Mouse (Mus musculus): ENCODE measurements around the gene Ccer1. TPM values are rescaled to one million over a fixed set of nuclear protein-coding genes. Genes with fewer than 3 reads are reported as not detected.

The Ccer1 gene
- not detected in 2 replicates for polyA plus RNA-seq (2015; fragmentation: Nextera tagmentation; extraction: Ambion mirVana)

DNA sequence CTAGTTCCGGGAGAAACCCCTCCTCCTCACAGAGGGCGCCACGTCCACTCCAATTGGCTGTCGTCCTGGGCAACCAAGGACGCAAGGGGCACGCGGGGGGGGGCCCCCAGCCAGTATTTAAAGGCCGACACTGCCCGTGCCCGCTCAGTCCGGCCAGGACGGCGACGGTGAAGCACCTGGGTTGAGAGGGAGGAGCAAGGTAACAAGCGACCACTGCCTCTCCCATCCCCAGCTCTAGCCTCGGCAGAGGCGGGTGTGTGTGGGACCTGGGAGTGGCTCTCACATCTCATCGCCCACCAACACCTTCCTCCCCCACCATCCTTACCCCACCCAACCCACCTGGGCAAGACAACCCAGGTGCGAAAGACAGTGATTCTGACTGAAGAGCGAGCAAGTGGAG lies at the start of gene Ccer1:
Gene Ccer1, plus strand, starts transcription at position 147 of the 400 bp plus-strand sequence.
- Histone ChIP-seq H3K27me3 (ENCODE audit: control insufficient read depth, insufficient read depth, low read depth, low read length) (no peaks in the 10 kb centered on the region), H3K27ac (ENCODE audit: low read length) (no peak within 1 kb of the TSS), H3K36me3 (ENCODE audit: control insufficient read depth, insufficient read depth, low read length) (no peaks in the 10 kb centered on the region), H3K4me1 (ENCODE audit: control insufficient read depth, insufficient read depth, low read length) (no peaks in the 10 kb centered on the region), H3K9ac (ENCODE audit: low read depth, low read length) (no peak within 1 kb of the TSS), H3K9me3 (replicated peaks; ENCODE audit: control insufficient read depth, low read length, poor library complexity, severe bottlenecking) (no peaks in the 10 kb centered on the region), H3K4me2 (ENCODE audit: low read length) (no peak within 1 kb of the TSS), H3K4me3 (ENCODE audit: low read depth, low read length) (no peak within 1 kb of the TSS)
- no peak; the same call in 1 of the 2 replicates for ATAC-seq
- 78% methylated on average over 20 of the region's 20 CpGs for WGBS

- Histone ChIP-seq H3K4me3 (ENCODE audit: low read depth, low read length) (no peak within 1 kb of the TSS), H3K27ac (ENCODE audit: low read length) (no peak within 1 kb of the TSS), H3K9ac (ENCODE audit: low read depth, low read length) (no peak within 1 kb of the TSS), H3K4me1 (ENCODE audit: control insufficient read depth, insufficient read depth, low read length) (no peaks in the 10 kb centered on the region), H3K36me3 (ENCODE audit: control insufficient read depth, insufficient read depth, low read length) (no peaks in the 10 kb centered on the region), H3K9me3 (replicated peaks; ENCODE audit: control insufficient read depth, low read length, poor library complexity, severe bottlenecking) (no peaks in the 10 kb centered on the region), H3K4me2 (ENCODE audit: low read length) (no peak within 1 kb of the TSS), H3K27me3 (ENCODE audit: control insufficient read depth, insufficient read depth, low read depth, low read length) (no peaks in the 10 kb centered on the region)
- 93% methylated on average over 2 of the region's 2 CpGs for WGBS
- ATAC-seq: no peak
Observed at GRCm38 (mm10) chr10:97643768-97644167, 49.1 kb upstream of the Ccer1 start, which contains the start of gene Epyc. TSS of gene Epyc (plus strand) at chr10:97644068.

GRCm38 (mm10) chr10:97650334-97650733 lies 42.5 kb upstream of the Ccer1 start:
- no peak overlapping the region for H3K4me3 ChIP-seq (ENCODE audit: low read depth, low read length)
- no peaks in the 10 kb centered on the region for H3K9me3 ChIP-seq (replicated peaks; ENCODE audit: control insufficient read depth, low read length, poor library complexity, severe bottlenecking)
- H3K36me3 ChIP-seq (ENCODE audit: control insufficient read depth, insufficient read depth, low read length): no peaks in the 10 kb centered on the region
- 73% methylated on average over 2 of the region's 2 CpGs for WGBS
- no peak overlapping the region for H3K27ac ChIP-seq (ENCODE audit: low read length)
- H3K27me3 ChIP-seq (ENCODE audit: control insufficient read depth, insufficient read depth, low read depth, low read length): no peaks in the 10 kb centered on the region
- no peak overlapping the region for H3K4me2 ChIP-seq (ENCODE audit: low read length)
- H3K9ac ChIP-seq (ENCODE audit: low read depth, low read length): no peak overlapping the region
- H3K4me1 ChIP-seq (ENCODE audit: control insufficient read depth, insufficient read depth, low read length): no peaks in the 10 kb centered on the region
- ATAC-seq: no peak

GRCm38 (mm10) chr10:97659489-97659888 lies 33.4 kb upstream of the Ccer1 start:
- H3K9me3 ChIP-seq (replicated peaks; ENCODE audit: control insufficient read depth, low read length, poor library complexity, severe bottlenecking): no peaks in the 10 kb centered on the region
- no peaks in the 10 kb centered on the region for H3K36me3 ChIP-seq (ENCODE audit: control insufficient read depth, insufficient read depth, low read length)
- 83% methylated on average over 1 of the region's 1 CpGs for WGBS
- H3K27me3 ChIP-seq (ENCODE audit: control insufficient read depth, insufficient read depth, low read depth, low read length): no peaks in the 10 kb centered on the region
- H3K9ac ChIP-seq (ENCODE audit: low read depth, low read length): no peak overlapping the region
- no peak overlapping the region for H3K4me2 ChIP-seq (ENCODE audit: low read length)
- no peaks in the 10 kb centered on the region for H3K4me1 ChIP-seq (ENCODE audit: control insufficient read depth, insufficient read depth, low read length)
- no peak overlapping the region for H3K27ac ChIP-seq (ENCODE audit: low read length)
- ATAC-seq: no peak
- no peak overlapping the region for H3K4me3 ChIP-seq (ENCODE audit: low read depth, low read length)

GRCm38 (mm10) chr10:97668656-97669055 lies 24.2 kb upstream of the Ccer1 start:
- Histone ChIP-seq H3K4me2 (ENCODE audit: low read length) (no peak overlapping the region), H3K27ac (ENCODE audit: low read length) (no peak overlapping the region), H3K4me3 (ENCODE audit: low read depth, low read length) (no peak overlapping the region), H3K9me3 (replicated peaks; ENCODE audit: control insufficient read depth, low read length, poor library complexity, severe bottlenecking) (no peaks in the 10 kb centered on the region), H3K4me1 (ENCODE audit: control insufficient read depth, insufficient read depth, low read length) (peaks cover 5% of the 10 kb centered on the region; the same call in 1 of the 2 replicates), H3K9ac (ENCODE audit: low read depth, low read length) (no peak overlapping the region), H3K27me3 (ENCODE audit: control insufficient read depth, insufficient read depth, low read depth, low read length) (no peaks in the 10 kb centered on the region), H3K36me3 (ENCODE audit: control insufficient read depth, insufficient read depth, low read length) (no peaks in the 10 kb centered on the region)
- ATAC-seq: no peak
- WGBS: 56% methylated on average over 4 of the region's 4 CpGs

DNA sequence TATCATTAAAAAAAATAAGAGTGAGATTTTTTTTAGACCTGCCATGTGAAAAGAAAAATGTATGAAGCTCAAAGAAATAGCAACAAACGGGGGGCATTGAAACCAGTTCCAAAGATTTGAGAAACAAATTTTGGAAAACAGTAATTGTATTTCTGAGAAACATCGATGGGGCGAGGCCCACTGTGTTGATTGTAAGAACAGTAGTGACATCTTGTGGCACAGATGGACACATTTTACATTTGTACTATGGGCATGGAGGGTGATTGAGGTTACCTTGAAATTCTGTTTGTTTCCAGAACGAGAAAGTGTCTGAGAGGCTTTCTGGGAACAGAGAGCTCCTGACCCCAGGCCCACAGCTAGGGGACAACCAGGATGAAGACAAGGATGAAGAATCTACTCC lies 22.7 kb upstream of the Ccer1 start:
- no peaks in the 10 kb centered on the region for H3K9me3 ChIP-seq (replicated peaks; ENCODE audit: control insufficient read depth, low read length, poor library complexity, severe bottlenecking)
- H3K4me1 ChIP-seq (ENCODE audit: control insufficient read depth, insufficient read depth, low read length): peaks cover 5% of the 10 kb centered on the region; the same call in 1 of the 2 replicates
- no peaks in the 10 kb centered on the region for H3K36me3 ChIP-seq (ENCODE audit: control insufficient read depth, insufficient read depth, low read length)
- H3K27me3 ChIP-seq (ENCODE audit: control insufficient read depth, insufficient read depth, low read depth, low read length): no peaks in the 10 kb centered on the region
- H3K4me2 ChIP-seq (ENCODE audit: low read length): no peak overlapping the region
- no peak overlapping the region for H3K27ac ChIP-seq (ENCODE audit: low read length)
- ATAC-seq: no peak
- 72% methylated on average over 4 of the region's 4 CpGs for WGBS
- H3K9ac ChIP-seq (ENCODE audit: low read depth, low read length): no peak overlapping the region
- no peak overlapping the region for H3K4me3 ChIP-seq (ENCODE audit: low read depth, low read length)

DNA sequence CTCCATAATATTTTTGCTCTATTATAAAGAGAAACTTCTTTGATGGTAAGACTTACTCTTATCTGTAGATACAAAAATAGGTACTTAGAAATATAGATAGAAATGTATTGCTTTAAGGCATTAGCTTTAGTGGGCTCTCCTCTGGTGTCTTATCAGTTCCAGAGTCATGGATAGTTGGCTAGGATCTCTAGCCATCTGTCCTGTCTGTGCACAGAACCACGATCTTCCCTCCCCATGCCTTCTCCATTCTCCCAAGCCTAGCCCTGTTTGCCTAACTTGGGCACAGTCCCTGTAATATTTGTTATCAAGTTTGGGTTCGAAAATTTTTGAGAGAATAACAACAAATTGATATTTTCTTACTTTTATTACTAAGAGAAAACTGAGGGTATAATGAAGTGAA lies 19.6 kb upstream of the Ccer1 start:
- H3K4me1 ChIP-seq (ENCODE audit: control insufficient read depth, insufficient read depth, low read length): peaks cover 5% of the 10 kb centered on the region; the same call in 1 of the 2 replicates
- no peaks in the 10 kb centered on the region for H3K9me3 ChIP-seq (replicated peaks; ENCODE audit: control insufficient read depth, low read length, poor library complexity, severe bottlenecking)
- no peak overlapping the region for H3K4me2 ChIP-seq (ENCODE audit: low read length)
- no peak overlapping the region for H3K27ac ChIP-seq (ENCODE audit: low read length)
- WGBS: 75% methylated on average over 2 of the region's 2 CpGs
- H3K9ac ChIP-seq (ENCODE audit: low read depth, low read length): no peak overlapping the region
- H3K4me3 ChIP-seq (ENCODE audit: low read depth, low read length): no peak overlapping the region
- no peak for ATAC-seq
- H3K27me3 ChIP-seq (ENCODE audit: control insufficient read depth, insufficient read depth, low read depth, low read length): no peaks in the 10 kb centered on the region
- no peaks in the 10 kb centered on the region for H3K36me3 ChIP-seq (ENCODE audit: control insufficient read depth, insufficient read depth, low read length)

GRCm38 (mm10) chr10:97682981-97683380 lies 9.9 kb upstream of the Ccer1 start:
- Histone ChIP-seq H3K4me1 (ENCODE audit: control insufficient read depth, insufficient read depth, low read length) (no peaks in the 10 kb centered on the region), H3K27me3 (ENCODE audit: control insufficient read depth, insufficient read depth, low read depth, low read length) (no peaks in the 10 kb centered on the region), H3K9me3 (replicated peaks; ENCODE audit: control insufficient read depth, low read length, poor library complexity, severe bottlenecking) (no peaks in the 10 kb centered on the region), H3K9ac (ENCODE audit: low read depth, low read length) (no peak overlapping the region), H3K36me3 (ENCODE audit: control insufficient read depth, insufficient read depth, low read length) (no peaks in the 10 kb centered on the region), H3K4me3 (ENCODE audit: low read depth, low read length) (no peak overlapping the region), H3K4me2 (ENCODE audit: low read length) (no peak overlapping the region), H3K27ac (ENCODE audit: low read length) (no peak overlapping the region)
- no peak for ATAC-seq

DNA sequence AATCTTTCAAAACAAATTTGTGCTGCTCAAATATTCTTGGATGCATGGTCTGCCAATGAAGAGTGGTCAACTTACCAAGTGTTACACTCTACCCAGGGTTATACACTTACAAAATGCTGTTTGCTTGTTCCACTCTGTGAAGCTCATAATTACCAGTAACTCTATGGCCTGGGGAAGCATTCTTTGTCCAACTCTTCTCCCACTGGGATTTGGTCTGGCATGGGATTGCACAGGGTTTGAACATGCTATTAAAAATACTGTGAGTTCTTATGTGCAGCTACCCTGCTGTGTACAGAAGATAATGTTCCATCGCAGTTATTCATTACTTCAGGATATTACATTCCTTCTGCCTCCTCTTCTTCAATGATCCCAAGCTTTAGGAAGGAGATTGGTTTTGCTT lies 5.7 kb upstream of the Ccer1 start:
- Histone ChIP-seq H3K4me3 (ENCODE audit: low read depth, low read length) (no peak overlapping the region), H3K4me2 (ENCODE audit: low read length) (no peak overlapping the region), H3K9me3 (replicated peaks; ENCODE audit: control insufficient read depth, low read length, poor library complexity, severe bottlenecking) (no peaks in the 10 kb centered on the region), H3K9ac (ENCODE audit: low read depth, low read length) (no peak overlapping the region), H3K27me3 (ENCODE audit: control insufficient read depth, insufficient read depth, low read depth, low read length) (no peaks in the 10 kb centered on the region), H3K27ac (ENCODE audit: low read length) (no peak overlapping the region), H3K4me1 (ENCODE audit: control insufficient read depth, insufficient read depth, low read length) (no peaks in the 10 kb centered on the region), H3K36me3 (ENCODE audit: control insufficient read depth, insufficient read depth, low read length) (no peaks in the 10 kb centered on the region)
- 68% methylated on average over 1 of the region's 1 CpGs for WGBS
- ATAC-seq: no peak

Measured in midbrain, embryonic 16.5 days (tissue).